Mouse (Mus musculus) MEL (cell line): Measurements from ENCODE around the gene Ptbp2. TPM values are rescaled to one million over a fixed set of nuclear protein-coding genes. Genes with fewer than 3 reads are reported as not detected.

Source experiments
- DNase-seq: peaks from one replicate; pipeline ENCODE4 v3.0.0; 2011; ENCODE audit warnings: low read depth, low spot score
- H3K27ac ChIP-seq: 2 replicates; pipeline ENCODE4 v1.5.1; 2012; ENCODE audit warnings: low read depth, mild to moderate bottlenecking, control low read depth, low read length, moderate library complexity; ENCODE audit not compliant: control insufficient read depth
- H3K27me3 ChIP-seq, 2 experiments: fragments of 150-350 bp in 1 of 2; sonication (generic) in 1 of 2; 2 replicates each; pipeline ENCODE4 v1.6.1; 2012; ENCODE audit warnings: low read length in 2 of 2, mild to moderate bottlenecking in 2 of 2, improper control_type of control experiment in 1 of 2, moderate library complexity in 1 of 2; ENCODE audit not compliant: insufficient read depth in 2 of 2, control insufficient read depth in 1 of 2
- H3K36me3 ChIP-seq, 2 experiments: 2 replicates each; pipeline ENCODE4 v1.6.1; 2012 to 2014; ENCODE audit warnings: low read length in 2 of 2, improper control_type of control experiment in 1 of 2, inconsistent platforms in 1 of 2, mild to moderate bottlenecking in 1 of 2; ENCODE audit not compliant: insufficient read depth in 2 of 2, control insufficient read depth in 1 of 2
- H3K4me1 ChIP-seq, 2 experiments: fragments of 150-350 bp in 1 of 2; sonication (generic) in 1 of 2; 2 replicates each; pipeline ENCODE4 v1.6.1; 2012; ENCODE audit warnings: low read length in 2 of 2, improper control_type of control experiment in 1 of 2, mild to moderate bottlenecking in 1 of 2; ENCODE audit not compliant: insufficient read depth in 2 of 2, control insufficient read depth in 1 of 2
- H3K4me3 ChIP-seq, 2 experiments: fragments of 150-350 bp in 1 of 2; sonication (generic) in 1 of 2; 2 replicates each; pipeline ENCODE4 v1.5.1; 2012; ENCODE audit warnings: low read depth in 2 of 2, low read length in 2 of 2, mild to moderate bottlenecking in 2 of 2, moderate library complexity in 2 of 2, control low read depth in 1 of 2, improper control_type of control experiment in 1 of 2; ENCODE audit not compliant: control insufficient read depth in 1 of 2, insufficient read depth in 1 of 2
- H3K79me2 ChIP-seq: 2 replicates; pipeline ENCODE4 v1.6.1; 2012; ENCODE audit warnings: mild to moderate bottlenecking, low read length, moderate library complexity; ENCODE audit not compliant: control insufficient read depth, poor library complexity, insufficient read depth
- H3K9ac ChIP-seq: 2 replicates; pipeline ENCODE4 v1.6.1; 2012; ENCODE audit warnings: low read depth, mild to moderate bottlenecking, control low read depth, low read length, moderate library complexity; ENCODE audit not compliant: control insufficient read depth, poor library complexity, severe bottlenecking
- H3K9me3 ChIP-seq: fragments of 150-350 bp; sonication (generic); replicated peaks from 2 replicates; pipeline ENCODE4 v1.6.1; 2012; ENCODE audit warnings: mild to moderate bottlenecking, low read length, improper control_type of control experiment, moderate library complexity; ENCODE audit not compliant: insufficient read depth
- CHD1 ChIP-seq: IDR thresholded peaks from 2 replicates; pipeline ENCODE4 v1.6.1; 2012; ENCODE audit warnings: low read depth, mild to moderate bottlenecking, inconsistent platforms, low read length, improper control_type of control experiment
- KAT2A ChIP-seq: conservative IDR thresholded peaks from 2 replicates; pipeline ENCODE4 v1.6.1; 2012; ENCODE audit warnings: low read depth, low read length, improper control_type of control experiment, inconsistent platforms
- MAX ChIP-seq: IDR thresholded peaks from 2 replicates; pipeline ENCODE4 v1.6.1; 2011; ENCODE audit warnings: low read length, improper control_type of control experiment
- MAZ ChIP-seq: IDR thresholded peaks from 2 replicates; pipeline ENCODE4 v1.6.1; 2012; ENCODE audit warnings: low read depth, mild to moderate bottlenecking, inconsistent platforms, low read length, improper control_type of control experiment
- MYB ChIP-seq: IDR thresholded peaks from 2 replicates; pipeline ENCODE4 v1.6.1; 2011; ENCODE audit warnings: mild to moderate bottlenecking, low read depth, low read length, improper control_type of control experiment
- NRF1 ChIP-seq: IDR thresholded peaks from 2 replicates; pipeline ENCODE4 v1.6.1; 2014; ENCODE audit warnings: low read depth, mild to moderate bottlenecking, inconsistent platforms, low read length, improper control_type of control experiment, moderate library complexity; ENCODE audit not compliant: poor library complexity, insufficient read depth, severe bottlenecking
- SMC3 ChIP-seq: IDR thresholded peaks from 2 replicates; pipeline ENCODE4 v1.6.1; 2011; ENCODE audit warnings: low read depth, low read length, improper control_type of control experiment
- TBP ChIP-seq: IDR thresholded peaks from 2 replicates; pipeline ENCODE4 v1.8.0; 2011; ENCODE audit warnings: low read depth, low read length, improper control_type of control experiment
- ZNF384 ChIP-seq: IDR thresholded peaks from 2 replicates; pipeline ENCODE4 v1.6.1; 2012; ENCODE audit warnings: low read depth, mild to moderate bottlenecking, inconsistent platforms, low read length, improper control_type of control experiment
- polyA plus RNA-seq, 2 experiments: library from polyadenylated mRNA; stranded (reverse) in 1 of 2; unstranded in 1 of 2; fragments of >175 nt in 1 of 2; fragments of >200 nt in 1 of 2; gene quantifications; 2 replicates each; pipeline versions ENCODE4 v1.2.1 to v1.2.4; 2012; ENCODE audit warnings: low replicate concordance in 2 of 2, low read depth in 1 of 2; ENCODE audit not compliant: insufficient read length in 2 of 2, insufficient read depth in 1 of 2, missing spikeins in 1 of 2
- total RNA-seq: library from RNA; depleted of rRNA; stranded (reverse); fragments of 300-350 nt; gene quantifications from 2 replicates; pipeline ENCODE4 v1.2.3, GENCODE M21; 2012

Ptbp2 gene
- total and polyA plus RNA-seq, 3 experiments = 20.6 to 21.4 TPM; not detected in 1

DNA sequence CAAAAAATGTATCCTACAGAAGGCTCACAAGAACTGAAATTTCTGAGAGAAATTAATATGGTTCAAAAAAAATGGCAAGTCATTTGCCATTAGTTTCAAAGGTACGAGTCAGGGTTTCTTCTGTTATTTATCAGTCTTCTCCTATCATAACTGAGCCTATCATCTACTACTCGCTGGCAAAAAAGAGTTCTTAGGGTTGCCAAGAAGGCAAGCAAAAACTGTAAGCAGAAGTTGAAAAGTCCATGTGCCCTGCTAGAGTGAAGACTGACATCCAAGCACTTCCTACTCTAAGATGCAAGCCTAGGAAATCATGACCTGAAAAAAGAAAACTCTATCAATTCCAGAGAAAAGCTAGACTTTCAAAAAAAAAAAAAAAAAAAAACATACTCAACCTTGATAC lies 20.5 kb downstream of the Ptbp2 start (continued):
- TF ChIP-seq MAX = peak; percentile 75
- no peak for TF ChIP-seq NRF1

DNA sequence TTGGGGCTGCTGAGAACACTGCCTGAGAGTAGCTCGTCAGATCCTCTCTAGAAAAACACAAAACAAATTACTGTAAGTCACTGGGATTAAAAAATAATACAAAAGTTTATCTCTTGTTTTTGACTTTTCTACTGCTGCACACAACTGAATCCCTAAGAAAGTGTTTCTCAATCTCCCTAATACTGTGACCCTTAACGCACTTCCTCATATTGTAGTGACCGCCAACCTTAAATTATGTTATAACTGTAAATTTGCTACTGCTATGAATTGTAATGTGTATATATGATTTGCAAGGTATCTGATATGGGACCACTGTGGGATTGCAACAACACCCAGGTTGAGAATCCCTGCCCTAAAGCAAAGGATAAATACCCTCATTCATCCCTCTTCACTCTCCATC lies 22.5 kb downstream of the Ptbp2 start:
- Histone ChIP-seq H3K9me3 (no peaks in the 10 kb centered on the region), H3K36me3 (peaks cover 7 to 21% of the 10 kb centered on the region in 2 experiments), H3K4me3 (no peak overlapping the region), H3K9ac (no peak overlapping the region), H3K4me1 (peaks cover 7 to 12% of the 10 kb centered on the region in 2 experiments), H3K27me3 (no peaks in the 10 kb centered on the region), H3K79me2 (peaks cover 17% of the 10 kb centered on the region), H3K27ac (no peak overlapping the region)
- DNase-seq = no peak
- no peak for TF ChIP-seq MYB
- TF ChIP-seq ZNF384 = no peak
- TF ChIP-seq KAT2A = no peak
- no peak for TF ChIP-seq SMC3
- TF ChIP-seq MAZ = no peak

DNA sequence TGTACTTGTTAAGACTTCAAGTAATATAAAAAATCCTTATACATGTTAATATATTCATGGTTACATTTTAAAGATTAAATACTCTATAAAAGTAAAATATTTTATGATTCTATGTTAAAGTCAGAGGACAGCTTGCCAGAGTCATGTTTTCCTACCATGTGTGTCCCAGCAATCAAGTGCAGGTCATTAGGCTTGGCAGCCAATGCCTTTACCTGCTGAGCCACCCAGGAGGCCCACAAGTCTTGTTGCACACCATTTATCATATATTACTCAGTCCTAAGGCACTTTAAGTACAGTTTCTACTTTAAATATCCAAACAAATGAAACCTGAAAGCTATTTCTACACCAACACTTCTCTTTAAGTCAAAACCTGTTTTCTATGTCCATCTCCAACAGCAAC lies 30.5 kb downstream of the Ptbp2 start:
- peaks cover 0 to 3% of the 10 kb centered on the region in 2 experiments; a peak in 2 of 4 replicates for H3K4me1 ChIP-seq
- no peak overlapping the region for H3K9ac ChIP-seq
- no peak for TF ChIP-seq TBP

DNA sequence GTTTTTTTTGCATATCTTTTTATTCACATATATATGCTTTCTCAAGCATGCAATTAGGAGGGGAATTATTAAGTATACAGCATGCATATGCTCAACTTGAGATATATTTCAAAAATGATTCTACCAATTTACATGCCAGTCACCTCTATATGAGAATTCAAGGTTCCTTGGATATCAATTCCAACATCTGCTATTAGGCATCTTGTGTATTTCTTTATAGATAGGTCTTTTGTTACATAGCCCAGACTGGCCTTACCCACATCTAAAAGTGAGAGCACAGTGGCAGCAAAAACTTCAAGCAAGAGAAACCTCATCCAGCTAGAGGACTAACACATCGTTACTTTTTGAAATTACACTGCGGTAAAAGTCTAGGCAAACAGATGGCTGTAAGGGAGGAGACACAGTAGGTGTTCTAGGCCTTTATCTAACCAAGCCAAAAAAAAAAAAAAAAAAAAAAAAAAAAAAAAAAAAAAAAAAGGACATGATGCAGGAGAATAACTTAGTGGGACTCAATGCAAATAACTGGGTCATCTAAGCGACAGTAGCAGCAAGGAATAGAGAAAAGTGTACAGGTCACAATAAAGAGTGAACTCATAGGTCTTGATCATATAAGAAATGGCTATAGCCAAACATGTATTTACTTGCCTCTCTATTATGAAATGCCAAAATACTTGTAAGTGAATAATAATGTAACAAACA lies 34.6 kb downstream of the Ptbp2 start:
- Histone ChIP-seq H3K4me3 (no peak overlapping the region), H3K9me3 (no peaks in the 10 kb centered on the region), H3K27me3 (no peaks in the 10 kb centered on the region), H3K9ac (no peak overlapping the region)
- no peak for DNase-seq
- TF ChIP-seq CHD1 = no peak
- TF ChIP-seq MAX = no peak
- TF ChIP-seq ZNF384 = peak; percentile 38; the same call in 1 of the 2 replicates
- TF ChIP-seq, all 39 proteins: peak for 1
- Histone ChIP-seq H3K4me1 (peaks cover 0 to 3% of the 10 kb centered on the region in 2 experiments; a peak in 3 of 4 replicates), H3K79me2 (no peaks in the 10 kb centered on the region; the same call in 1 of the 2 replicates), H3K36me3 (peaks cover 15 to 29% of the 10 kb centered on the region in 2 experiments), H3K27ac (no peak overlapping the region)

More for the DNA sequence above, 30.5 kb downstream of the Ptbp2 start:
- Histone ChIP-seq H3K27ac (no peak overlapping the region), H3K36me3 (peaks cover 11 to 19% of the 10 kb centered on the region in 2 experiments), H3K9me3 (no peaks in the 10 kb centered on the region), H3K4me3 (no peak overlapping the region), H3K27me3 (no peaks in the 10 kb centered on the region), H3K79me2 (peaks cover 2% of the 10 kb centered on the region; the same call in 1 of the 2 replicates)
- no peak for DNase-seq
